Mouse (Mus musculus): ENCODE data around the gene Arhgap45.

- TF ChIP-seq CTCF (IDR thresholded peaks at IDR 0.05; ENCODE audit: low read depth) (no peak), EP300 (IDR thresholded peaks at IDR 0.05; ENCODE audit: low read depth) (no peak)
Measured at GRCm38 (mm10) chr10:79994397-79995115, 21.9 kb upstream of the Arhgap45 start.

All from liver, embryonic 14.5 days (tissue).